Mouse (Mus musculus) R1 (cell line): ENCODE results near the gene Abtb2.
"Not testable (repeated sequence)": the region's sequence is repeated elsewhere in the genome, so short reads cannot be mapped to it uniquely, and the experiment has no call there.

Experiments used
- DNase-seq: peaks from one replicate; pipeline ENCODE4 v3.0.0-alpha.2; 2018; ENCODE audit warnings: low read depth, low spot score

The Abtb2 gene

DNA sequence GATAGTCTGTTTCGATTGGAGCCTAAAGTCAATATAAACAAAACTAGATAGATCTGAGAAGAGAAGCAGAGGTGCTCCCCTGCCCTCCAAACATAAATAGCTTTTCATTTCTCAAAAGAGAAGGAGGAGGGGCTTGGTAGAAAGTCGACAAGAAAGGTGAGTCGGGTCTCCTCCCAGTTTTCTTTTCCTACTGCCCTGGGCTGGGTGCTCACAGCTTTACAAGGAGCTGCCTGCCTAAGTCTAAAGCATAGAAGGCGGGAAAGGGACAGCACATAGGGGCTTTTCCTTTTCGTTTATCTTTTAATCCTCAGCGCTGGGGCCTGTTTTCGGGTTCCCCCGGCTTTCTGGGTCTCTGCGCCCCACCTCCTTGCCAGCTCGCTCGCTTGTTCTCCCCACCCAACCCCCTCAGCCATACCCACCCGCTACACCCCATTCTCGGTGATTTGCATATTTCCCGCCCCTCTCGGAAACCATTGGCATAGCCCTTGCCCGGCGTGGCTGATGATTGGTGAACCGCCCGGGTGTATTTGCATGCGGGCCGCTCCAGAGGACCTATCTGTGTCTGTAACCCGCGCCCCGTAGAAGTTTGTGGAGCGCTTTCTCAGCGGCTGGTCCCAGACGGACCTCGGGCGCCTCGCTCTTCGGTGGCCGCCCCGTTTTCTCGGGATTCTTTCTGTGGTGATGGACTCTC lies at the start of gene Abtb2:
TSS of gene Abtb2 (plus strand) at position 579 of the 691 bp plus-strand sequence.
- DNase-seq: peak; percentile 98

DNA sequence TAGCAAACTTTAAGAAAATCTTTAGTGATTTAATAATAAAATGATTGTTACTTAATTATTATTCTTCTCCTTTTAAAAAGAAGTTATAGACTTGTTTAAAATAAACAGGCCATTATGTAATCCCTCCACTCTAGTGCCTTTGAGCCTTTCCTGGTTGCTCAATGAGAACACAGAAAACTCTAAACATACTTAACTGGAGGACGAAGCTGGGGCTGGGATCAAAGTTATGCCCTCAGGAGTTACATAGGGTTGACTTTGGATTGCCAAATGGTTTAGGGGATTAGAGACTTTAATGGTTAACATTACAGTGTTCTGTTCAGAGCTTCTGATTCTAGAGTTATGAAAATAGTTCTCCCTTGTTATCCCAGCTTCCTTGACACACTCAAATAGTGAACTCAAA lies 49.6 kb upstream of the Abtb2 start:
- no peak for DNase-seq

DNA sequence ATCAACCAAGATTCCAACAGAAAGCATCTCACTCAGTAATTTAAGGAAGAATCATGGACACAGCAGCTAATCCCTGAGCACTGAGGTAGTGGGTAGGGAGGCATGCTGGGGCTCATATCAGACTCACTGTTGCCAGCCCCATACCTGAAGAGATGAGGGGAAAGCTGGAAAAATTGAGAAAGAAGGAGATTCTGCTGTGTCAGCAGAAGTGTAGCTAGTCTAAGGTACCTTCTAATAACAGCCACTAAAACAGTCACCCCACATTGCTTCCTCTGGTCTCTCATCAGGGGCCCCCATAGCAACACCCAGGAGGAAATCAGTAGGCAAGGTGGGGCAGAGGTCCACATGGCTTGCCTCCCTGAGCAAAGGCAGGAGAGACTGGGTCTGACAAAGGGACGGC lies 40.5 kb upstream of the Abtb2 start:
- no peak for DNase-seq

DNA sequence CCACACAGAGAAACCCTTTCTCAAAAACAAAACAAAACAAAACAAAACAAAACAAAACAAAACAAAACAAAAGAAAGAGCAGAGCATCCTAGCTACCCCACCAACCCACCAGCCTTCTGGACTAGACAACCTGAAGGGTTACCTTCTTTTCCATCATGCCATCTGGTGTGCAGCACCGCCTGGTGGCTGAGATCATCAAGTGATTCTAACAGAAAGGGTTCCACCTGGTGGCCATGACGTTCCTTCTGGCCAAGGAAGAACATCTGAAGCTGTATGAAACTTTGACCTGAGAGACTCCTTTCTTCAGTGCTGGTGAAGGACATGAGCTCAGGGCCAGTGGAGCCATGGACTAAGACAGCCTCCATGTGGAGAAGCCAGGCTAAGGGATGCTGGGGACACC lies 19.0 kb upstream of the Abtb2 start:
- peak; percentile 79 for DNase-seq

DNA sequence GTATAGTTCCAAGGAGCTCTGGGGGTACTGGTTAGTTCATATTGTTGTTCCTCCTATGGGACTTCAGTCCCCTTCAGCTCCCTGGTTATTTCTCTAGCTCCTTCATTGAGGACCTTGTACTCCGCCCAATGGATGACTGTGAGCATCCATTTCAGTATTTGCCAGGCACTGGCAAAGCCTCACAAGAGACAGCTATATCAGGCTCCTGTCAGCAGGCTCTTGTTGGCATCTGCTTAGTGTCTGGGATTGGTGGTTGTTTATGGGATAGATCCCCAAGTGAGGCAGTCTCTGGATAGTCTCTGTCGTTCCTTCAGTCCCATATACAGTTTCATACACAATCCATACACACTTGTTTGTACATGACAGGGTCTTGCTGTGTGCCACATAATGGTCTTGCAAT lies 15.8 kb upstream of the Abtb2 start:
- DNase-seq: not testable (repeated sequence)

GRCm38 (mm10) chr2:103554041-103554440 lies 12.1 kb upstream of the Abtb2 start:
- DNase-seq: peak; percentile 39

GRCm38 (mm10) chr2:103556125-103556877 lies 9.8 kb upstream of the Abtb2 start:
- DNase-seq: peak; percentile 65

DNA sequence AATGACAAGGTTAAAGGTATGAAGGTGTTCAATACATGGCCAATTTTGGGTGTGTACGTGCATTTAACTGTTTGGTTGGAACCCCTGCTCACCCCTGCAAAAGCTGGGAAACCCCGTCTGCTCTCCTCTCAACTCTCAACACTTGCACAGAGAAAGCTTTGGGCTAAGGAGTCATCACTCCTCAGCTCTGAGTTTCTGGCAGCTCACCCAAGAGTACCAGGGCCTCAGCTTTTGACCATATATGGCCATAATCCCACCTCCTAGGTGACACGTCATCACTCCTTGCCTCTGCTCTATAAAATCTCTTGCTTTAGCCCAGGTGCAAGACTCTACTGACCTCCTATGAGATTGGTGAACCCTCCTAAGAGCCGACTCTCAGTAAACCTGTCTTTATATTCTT lies 5.2 kb upstream of the Abtb2 start:
- DNase-seq: peak; percentile 18

DNA sequence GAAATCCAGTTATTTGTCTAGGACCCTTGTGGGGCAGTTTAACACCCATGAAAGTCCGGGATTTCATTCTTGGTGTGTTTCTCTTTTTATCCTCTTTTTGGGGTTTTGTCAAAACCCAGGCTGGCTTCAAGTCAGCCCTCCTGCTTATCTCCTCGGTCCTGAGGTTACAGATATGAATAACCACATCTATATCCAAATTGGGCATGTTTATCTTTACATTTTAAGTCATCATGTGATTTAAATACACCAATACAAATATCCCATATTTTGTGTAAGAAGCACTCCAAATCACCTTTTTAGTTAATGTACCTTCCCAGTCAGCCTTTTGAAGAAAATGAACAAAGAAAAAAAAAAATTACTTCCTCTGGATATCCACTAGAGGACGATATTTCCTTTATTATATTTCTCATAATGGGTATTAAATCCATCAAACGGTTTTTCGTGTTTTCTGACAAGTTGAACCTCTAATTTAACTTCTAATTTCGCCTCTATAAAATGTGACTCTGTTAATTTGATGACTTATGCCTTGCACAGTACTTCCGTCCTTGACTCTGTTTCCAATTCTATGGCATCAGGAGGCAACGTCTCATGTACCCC lies 1.6 kb upstream of the Abtb2 start:
- peak; percentile 18 for DNase-seq

GRCm38 (mm10) chr2:103565171-103565591 lies 929 bp upstream of the Abtb2 start:
- DNase-seq: peak; percentile 38

DNA sequence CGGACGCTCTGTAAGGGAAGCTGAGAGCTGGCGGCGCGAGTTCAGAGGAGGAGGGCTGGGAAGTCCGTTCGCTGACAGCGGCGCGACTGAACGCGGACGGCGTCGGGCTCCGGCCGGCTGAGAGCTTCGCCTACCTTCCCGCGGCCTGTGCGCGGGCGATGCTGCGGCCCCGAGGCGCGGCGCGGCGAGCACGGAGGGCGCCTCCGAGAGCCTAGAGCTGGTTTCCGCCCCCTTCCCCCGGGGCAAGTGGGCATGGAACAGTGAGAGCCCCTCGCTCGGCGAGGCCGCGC lies 258 bp downstream of the Abtb2 start:
- DNase-seq: no peak

- peak; percentile 81 for DNase-seq
Observed at GRCm38 (mm10) chr2:103566713-103567521, 807 bp downstream of the Abtb2 start.

DNA sequence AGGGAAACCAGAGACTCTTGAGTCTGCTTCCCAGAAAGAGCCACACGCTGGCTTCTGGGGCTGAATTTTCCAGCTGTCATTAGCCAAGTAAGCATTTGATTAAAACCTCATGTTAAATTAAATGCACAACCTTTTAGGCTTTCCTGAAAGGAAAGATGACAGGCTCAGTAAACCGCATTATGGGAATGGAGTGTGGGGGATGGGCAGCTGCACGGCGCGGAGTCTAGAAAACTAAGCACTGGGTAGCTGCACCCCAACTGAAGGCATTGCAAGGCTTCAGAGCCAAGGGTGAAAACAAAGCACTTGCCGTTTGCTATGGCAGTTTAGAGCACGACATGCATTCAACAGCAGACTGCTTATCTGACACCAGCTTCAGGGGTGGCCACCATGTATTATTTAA lies 2.1 kb downstream of the Abtb2 start:
- no peak for DNase-seq

GRCm38 (mm10) chr2:103569716-103570115 lies 3.6 kb downstream of the Abtb2 start:
- no peak for DNase-seq

- no peak for DNase-seq
Observed at GRCm38 (mm10) chr2:103572354-103572753, 6.2 kb downstream of the Abtb2 start.

GRCm38 (mm10) chr2:103576371-103576770 lies 10.3 kb downstream of the Abtb2 start:
- DNase-seq: no peak

DNA sequence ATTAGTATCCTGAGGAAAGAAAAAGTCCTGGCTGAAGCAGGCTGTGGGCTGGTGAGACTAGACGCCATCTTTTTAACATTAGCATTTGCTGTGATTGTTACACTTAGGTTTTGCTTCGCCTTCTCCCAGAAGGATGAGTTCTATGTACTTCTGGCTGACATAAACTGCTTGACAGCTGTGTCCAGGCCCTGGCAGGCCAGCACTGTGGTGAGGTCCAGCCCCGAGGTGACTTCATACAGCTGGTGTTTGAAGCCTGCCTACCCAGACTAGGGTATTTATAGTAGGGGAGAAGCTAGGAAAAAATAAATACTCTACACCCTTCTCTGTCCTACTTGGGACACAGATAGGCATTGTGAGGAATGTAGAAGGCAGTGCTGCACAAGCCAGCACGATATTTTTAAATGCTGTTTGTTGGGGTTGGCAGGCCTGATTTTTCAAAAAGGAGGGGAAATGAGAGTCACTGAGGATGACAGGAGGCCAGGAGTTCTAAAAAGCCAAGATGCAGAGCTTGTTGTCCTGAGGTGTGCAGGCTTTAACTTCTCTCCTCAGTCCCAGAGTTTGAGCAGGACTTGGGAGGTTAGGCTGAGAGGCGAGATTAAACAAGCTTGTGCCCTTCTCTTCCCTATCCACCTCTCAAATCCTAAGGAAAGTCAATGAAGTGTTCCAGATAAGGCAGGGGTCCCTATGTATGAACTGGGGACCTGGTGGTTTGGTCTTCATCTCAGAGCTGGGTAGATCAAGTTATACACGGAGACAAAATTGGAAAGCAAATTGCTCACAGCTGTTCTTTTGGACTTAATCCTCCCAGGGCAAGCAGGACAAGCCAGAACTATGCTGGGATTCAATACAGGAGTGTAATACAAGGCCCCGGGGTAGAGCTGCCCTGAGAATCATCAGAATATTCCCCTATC lies 11.9 kb downstream of the Abtb2 start:
- no peak for DNase-seq

GRCm38 (mm10) chr2:103578663-103579213 lies 12.6 kb downstream of the Abtb2 start:
- DNase-seq: no peak

DNA sequence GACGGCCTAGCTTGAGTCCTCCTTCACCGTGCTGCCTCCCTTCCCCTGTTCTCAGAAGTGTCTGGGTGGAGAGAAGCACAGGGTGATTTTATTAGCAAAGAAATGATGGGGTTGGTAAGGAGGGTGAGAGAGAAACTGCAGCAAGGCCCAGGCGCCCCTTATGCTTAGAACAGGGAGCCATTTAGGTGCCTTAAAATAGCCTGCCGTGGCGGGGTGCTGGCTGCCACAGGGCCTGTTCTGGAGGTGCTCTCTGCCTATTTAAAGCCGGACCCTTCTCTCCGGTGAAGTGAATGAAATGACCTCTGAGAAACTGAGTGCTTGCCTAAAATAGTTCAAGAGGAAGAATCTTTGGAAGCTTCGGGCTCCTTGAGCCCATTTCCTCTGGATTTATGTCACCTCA lies 14.6 kb downstream of the Abtb2 start:
- no peak for DNase-seq

DNA sequence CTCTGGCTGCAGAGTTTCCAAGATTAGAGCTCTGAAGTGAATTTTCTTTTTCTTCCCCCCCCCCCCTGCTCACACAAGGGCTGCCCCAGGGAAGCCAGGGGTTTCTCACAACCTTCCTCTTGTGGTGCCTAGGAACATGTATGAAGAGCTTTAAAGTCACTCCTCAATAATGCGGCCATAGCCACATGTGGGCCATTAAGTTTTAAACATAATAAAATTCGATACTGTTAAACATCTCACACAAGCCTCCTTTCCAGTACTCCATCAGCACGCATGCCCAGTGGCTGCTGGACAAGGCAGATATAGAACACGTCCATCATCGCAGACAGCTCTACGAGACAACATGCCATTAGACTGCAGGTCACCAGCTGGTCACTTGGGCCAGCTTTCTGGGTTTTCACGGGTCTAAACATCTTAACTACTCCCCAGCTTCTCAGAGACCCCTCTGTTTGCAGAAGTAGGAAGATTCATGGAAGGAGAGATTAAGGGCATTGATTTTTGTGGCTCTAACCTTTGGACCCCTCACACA lies 15.3 kb downstream of the Abtb2 start:
- no peak for DNase-seq

DNA sequence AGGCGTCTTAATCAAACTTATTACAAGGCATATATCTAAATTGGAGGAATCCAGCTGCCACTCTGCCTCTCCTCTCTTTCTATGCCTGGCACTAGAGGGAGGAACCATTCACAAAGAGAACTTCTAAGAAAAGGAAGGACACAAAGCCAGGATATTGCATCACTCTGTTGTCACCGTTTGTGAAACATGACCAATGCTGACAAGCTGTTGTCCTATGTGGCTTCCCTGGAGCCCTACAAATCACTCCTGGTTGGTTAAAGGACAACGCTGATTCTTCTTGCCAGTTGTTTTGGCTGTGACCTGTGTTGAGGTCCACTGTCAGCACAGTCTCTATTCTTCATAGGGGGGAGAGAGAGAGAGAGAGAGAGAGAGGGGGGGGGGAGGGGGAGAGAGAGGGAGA lies 17.2 kb downstream of the Abtb2 start:
- no peak for DNase-seq
